Mouse (Mus musculus) MEL (cell line): ENCODE measurements around the gene Ist1.

ENCODE experiments used
- BHLHE40 ChIP-seq: IDR thresholded peaks from 2 replicates; pipeline ENCODE4 v1.6.1; 2012; ENCODE audit warnings: low read depth, mild to moderate bottlenecking, inconsistent platforms, low read length, improper control_type of control experiment, borderline replicate concordance
- CTCF ChIP-seq, 3 experiments: IDR thresholded peaks in 2 of 3; conservative IDR thresholded peaks in 1 of 3; 2 replicates each; pipeline ENCODE4 v1.5.1; 2011 to 2012; ENCODE audit warnings: low read length in 3 of 3, low read depth in 2 of 3, mild to moderate bottlenecking in 2 of 3, improper control_type of control experiment in 1 of 3, inconsistent platforms in 1 of 3, mixed read lengths in 1 of 3, moderate library complexity in 1 of 3; ENCODE audit not compliant: control insufficient read depth in 1 of 3, insufficient read depth in 1 of 3, poor library complexity in 1 of 3, severe bottlenecking in 1 of 3
- MAFK ChIP-seq: IDR thresholded peaks from 2 replicates; pipeline ENCODE4 v1.6.1; 2011; ENCODE audit warnings: low read depth, mild to moderate bottlenecking, low read length, improper control_type of control experiment, borderline replicate concordance
- POLR2A ChIP-seq, 2 experiments: IDR thresholded peaks; 2 replicates each; pipeline ENCODE4 v1.6.1; 2011 to 2012; ENCODE audit warnings: low read length in 2 of 2, mild to moderate bottlenecking in 2 of 2, control low read depth in 1 of 2, improper control_type of control experiment in 1 of 2, low read depth in 1 of 2, moderate library complexity in 1 of 2; ENCODE audit not compliant: control insufficient read depth in 1 of 2, insufficient read depth in 1 of 2, poor library complexity in 1 of 2
- POLR2AphosphoS5 ChIP-seq: IDR thresholded peaks from 2 replicates; pipeline ENCODE4 v1.6.1; 2012; ENCODE audit warnings: low read depth, borderline replicate concordance, mild to moderate bottlenecking, inconsistent platforms, low read length, moderate library complexity, mixed read lengths
- TCF12 ChIP-seq: IDR thresholded peaks from 2 replicates; pipeline ENCODE4 v1.6.1; 2014; ENCODE audit warnings: low read depth, mild to moderate bottlenecking, inconsistent platforms, low read length, improper control_type of control experiment, moderate library complexity

- TF ChIP-seq TCF12 (no peak), POLR2AphosphoS5 (no peak), POLR2A (IDR thresholded peaks at IDR 0.05; ENCODE audit: control insufficient read depth in 1 of 2, insufficient read depth in 1 of 2, low read depth in 1 of 2, low read length in 2 of 2, poor library complexity in 1 of 2) (no peak), MAFK (no peak), CTCF (IDR thresholded peaks at IDR 0.05 in 2 of 3, conservative IDR thresholded peaks at IDR 0.05 in 1 of 3; ENCODE audit: control insufficient read depth in 1 of 3, insufficient read depth in 1 of 3, low read depth in 2 of 3, low read length in 3 of 3, poor library complexity in 1 of 3, severe bottlenecking in 1 of 3) (no peak), BHLHE40 (no peak)
These were observed 11.5 kb downstream of the Ist1 start for GRCm38 (mm10) chr8:109681535-109681934.
